Mouse (Mus musculus) right cerebral cortex, postnatal 14 days (tissue): ENCODE data around the gene Ahcyl1.
"Not testable (repeated sequence)": the region's sequence is repeated elsewhere in the genome, so short reads cannot be mapped to it uniquely, and the experiment has no call there.

ENCODE experiments used
- DNase-seq: peaks from one replicate; pipeline ENCODE4 v3.0.0; 2022

Gene Ahcyl1

GRCm38 (mm10) chr3:107695948-107696881 lies at the start of gene Ahcyl1:
Gene Ahcyl1, minus strand, starts transcription at chr3:107696560.
- DNase-seq: peak; percentile 99

GRCm38 (mm10) chr3:107746026-107746425 lies 49.7 kb upstream of the Ahcyl1 start:
- no peak for DNase-seq

GRCm38 (mm10) chr3:107743650-107744049 lies 47.3 kb upstream of the Ahcyl1 start:
- no peak for DNase-seq

- no peak for DNase-seq
Measured at GRCm38 (mm10) chr3:107743107-107743506, 46.7 kb upstream of the Ahcyl1 start.

DNA sequence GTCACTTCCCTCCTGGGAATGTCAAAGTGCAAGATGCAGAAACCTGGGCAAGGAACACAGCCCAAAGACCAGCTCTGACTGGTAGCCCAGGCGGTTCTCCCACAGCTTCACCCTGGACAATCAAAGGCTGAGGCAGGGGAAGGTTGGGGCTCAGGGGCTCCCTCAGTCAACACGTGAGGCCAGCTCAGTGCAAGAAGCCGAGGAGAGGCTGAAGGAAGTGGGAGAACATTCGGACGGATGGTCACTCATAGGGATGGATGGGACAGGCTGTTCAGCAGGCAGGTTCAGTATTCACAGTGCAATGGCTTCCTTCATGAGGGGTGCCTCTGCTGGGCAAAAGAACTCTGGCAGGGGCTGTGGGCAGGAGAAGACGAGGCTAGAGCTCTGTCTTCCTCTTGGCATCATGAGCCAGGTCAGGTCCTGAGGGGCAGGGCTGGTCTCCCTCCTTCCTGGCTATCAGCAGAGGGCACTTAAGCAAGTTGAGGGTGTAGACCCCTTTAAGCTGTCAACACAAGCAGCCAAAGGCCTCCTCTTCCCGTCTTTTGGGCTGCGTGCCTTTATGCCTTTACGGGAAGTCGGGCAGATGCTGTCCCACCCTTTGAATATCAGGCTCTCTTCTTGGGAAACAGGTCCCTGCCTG lies 45.8 kb upstream of the Ahcyl1 start:
- no peak for DNase-seq

DNA sequence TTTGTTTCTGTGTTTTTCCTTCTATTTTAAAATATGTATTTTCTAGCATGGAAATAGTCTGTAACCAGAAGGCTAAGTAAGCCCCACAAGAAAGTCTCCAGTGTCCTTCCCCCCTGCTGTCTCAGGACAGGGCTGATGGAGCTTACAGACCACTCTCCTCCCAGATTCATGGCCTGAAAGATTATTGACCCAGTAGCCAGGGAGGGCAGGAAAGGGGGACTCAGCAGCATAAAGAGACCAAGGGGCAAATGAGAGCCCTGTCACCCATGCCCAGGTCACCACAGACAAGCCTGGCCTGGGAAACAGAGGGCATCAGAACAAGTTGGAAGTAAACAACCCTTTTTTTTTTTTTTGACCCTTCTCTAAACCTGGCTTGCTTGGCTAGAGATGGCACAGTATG lies 45.0 kb upstream of the Ahcyl1 start:
- no peak for DNase-seq

- peak; percentile 51 for DNase-seq
Measured at GRCm38 (mm10) chr3:107740578-107741207, 44.3 kb upstream of the Ahcyl1 start.

DNA sequence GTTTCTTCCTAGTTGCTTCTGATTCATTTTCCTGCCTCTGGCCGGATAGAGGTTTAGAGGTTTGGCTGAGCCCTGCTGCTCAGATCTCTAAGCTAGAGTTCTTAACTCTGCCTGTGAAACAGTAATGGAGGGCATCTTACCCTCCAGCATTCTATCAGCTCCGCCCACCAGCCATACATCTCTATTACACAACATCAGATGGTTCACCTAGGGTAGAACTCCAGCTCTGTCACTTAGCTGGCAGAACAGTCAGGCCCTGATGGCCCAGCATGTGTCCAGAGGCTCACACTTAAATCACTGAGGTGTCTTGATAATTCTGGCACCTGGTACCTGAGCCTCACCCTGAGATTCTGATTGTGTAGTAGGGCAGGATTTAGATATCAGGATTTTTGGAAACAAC lies 43.6 kb upstream of the Ahcyl1 start:
- no peak for DNase-seq

GRCm38 (mm10) chr3:107739456-107739855 lies 43.1 kb upstream of the Ahcyl1 start:
- DNase-seq: no peak

DNA sequence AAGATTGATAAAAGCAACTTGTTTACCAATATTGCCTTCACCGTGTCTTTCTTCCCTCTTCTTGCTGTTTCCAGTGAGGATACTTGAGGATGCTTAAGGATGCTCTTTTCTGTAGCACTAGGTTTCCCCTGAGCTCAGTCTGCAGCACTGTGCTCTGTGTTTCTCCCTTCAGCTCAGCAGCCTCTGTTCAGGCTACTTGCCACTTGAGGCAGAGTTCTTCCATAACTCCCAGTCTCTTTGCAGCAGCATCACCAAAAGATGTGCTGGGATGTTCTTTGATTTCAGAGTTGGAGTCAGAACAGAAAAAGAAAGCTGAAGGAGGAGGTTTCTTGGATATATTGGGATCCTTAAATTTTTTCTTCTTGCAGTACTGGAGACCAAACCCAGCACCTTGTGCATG lies 42.3 kb upstream of the Ahcyl1 start:
- DNase-seq: no peak

DNA sequence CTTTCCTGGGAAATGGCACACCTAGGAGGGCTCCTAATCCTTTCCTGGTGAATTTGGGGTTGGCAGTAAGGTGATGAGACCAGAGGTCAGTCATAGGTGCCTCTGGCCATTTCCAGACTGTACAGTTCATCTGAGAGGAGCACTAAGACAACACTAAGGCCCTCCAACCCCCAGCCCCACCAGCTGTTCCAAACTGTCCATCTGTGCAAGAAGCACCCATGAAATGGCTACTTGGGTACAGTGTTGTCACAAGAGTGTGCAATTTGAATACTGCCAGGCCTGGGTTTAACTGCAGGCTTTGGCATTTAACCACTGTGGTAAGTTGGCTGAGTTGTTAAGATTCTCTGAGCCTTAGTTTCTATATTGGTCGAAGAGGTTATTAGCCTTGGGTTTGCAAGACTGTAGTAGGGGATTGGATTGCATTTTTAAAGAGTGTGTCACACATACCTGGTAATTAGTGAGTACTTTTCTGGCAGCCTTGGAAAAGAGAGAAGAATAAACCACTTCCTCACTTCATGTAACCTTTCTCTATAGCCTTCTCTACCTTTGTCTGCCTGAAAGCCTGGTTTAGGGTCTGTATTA lies 41.3 kb upstream of the Ahcyl1 start:
- DNase-seq: no peak

GRCm38 (mm10) chr3:107735620-107736019 lies 39.3 kb upstream of the Ahcyl1 start:
- DNase-seq: not testable (repeated sequence)

DNA sequence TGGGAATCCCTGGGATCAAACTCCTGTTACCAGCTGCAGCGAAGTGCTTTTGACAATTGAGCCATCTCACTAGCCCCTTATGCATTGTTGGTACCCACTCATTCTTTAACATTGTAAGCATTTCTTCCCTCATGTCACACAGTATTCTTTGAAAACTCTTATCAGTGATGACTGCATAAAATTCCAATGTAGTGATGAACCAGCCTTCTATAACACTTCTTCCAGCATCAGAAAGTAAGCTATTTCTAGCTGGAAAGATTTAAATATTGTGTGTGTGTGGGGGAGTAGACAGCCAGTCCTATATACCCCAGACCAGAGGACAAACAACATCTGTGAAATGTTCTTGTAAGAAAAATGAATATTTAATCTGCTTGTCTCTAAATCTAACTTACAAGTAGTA lies 37.0 kb upstream of the Ahcyl1 start:
- no peak for DNase-seq

- no peak for DNase-seq
Measured at GRCm38 (mm10) chr3:107730236-107730635, 33.9 kb upstream of the Ahcyl1 start.

GRCm38 (mm10) chr3:107728509-107728908 lies 32.1 kb upstream of the Ahcyl1 start:
- no peak for DNase-seq

- DNase-seq: no peak
Measured at GRCm38 (mm10) chr3:107715971-107716370, 19.6 kb upstream of the Ahcyl1 start.

DNA sequence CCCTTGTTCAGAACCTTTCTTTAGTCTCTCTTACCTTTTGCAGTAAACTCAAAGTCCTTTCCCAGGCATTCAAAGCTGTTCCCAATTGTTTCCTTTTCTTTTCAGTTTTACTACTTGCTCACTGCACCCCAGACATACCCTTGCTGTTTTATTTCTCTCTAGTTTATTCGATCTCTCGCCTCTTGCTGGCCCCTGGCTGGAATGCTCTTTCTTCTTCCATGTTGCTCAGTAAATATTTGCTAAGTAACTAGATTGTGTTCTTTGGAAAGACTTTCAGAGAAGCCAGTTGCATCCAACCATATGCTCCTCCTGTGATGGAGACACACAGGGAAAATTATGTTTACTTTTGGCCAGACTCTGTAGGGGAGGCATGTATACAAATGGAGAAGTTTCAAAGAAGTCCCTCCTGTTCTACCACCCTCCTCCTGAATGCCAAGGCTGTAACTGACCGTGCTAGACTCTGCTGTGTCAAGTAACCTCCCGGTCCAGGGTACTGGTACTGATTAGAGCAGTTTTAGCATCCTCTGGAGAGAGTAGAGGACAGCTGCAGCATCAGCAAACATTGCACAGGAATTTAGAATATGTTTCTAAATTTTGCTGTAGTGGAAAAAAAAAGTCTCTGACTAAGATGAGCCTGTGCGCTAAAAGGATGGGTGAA lies 18.0 kb upstream of the Ahcyl1 start:
- no peak for DNase-seq

DNA sequence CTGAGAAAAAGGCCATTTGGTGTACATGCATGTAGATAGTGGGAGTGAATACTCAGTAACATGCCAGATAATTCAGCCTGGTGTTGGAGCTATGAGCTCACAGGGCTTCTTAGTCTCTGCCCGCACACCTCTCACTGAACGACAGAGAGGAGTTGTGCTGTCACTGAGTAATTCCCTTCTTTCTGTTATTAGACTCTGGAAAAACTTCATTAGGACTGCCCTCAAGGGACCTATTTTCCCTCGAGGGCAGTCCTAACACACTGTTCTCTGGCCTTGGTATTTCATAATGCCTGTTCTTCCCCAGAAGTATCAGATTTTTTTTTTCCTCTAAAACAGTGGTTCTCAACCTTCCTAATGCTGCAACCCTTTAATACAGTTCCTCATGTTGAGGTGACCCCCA lies 15.7 kb upstream of the Ahcyl1 start:
- no peak for DNase-seq

DNA sequence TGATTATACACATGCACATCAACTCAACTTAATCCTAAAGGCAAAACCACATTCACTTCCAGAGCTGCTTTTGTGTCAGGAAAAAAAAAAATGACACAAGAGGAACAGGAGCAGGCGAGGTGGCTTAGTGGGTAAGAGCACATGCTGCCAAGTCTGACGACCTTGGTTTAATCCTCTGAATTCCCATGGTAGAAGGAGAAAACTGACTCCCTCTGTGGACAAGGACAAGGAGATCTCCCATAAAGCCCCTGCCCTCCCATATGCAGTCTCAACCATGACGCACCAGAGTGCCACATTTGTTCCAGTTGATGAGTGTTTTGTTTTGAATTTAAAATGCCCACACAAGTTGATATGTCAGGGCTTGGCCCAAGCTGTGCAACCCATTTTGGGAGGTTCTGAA lies 12.8 kb upstream of the Ahcyl1 start:
- no peak for DNase-seq

DNA sequence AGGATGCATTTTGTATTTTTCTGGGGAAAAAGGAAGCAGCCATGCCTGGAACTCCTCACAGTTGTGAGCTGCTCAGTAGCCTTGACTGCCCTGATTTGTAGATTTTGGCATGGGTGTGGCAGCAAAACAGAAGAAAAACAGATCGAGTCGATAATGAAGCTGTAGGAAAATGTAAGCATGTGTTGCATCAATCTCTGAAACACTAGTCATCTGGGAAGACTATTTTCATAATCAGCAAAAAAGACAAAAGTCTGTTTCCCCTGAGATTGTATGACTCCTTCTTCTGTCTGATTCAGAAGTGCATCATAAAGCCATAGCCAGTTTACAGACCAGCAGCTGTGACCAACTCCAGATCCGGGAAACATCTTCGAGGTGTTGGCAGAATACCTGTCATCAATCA lies 10.9 kb upstream of the Ahcyl1 start:
- no peak for DNase-seq

DNA sequence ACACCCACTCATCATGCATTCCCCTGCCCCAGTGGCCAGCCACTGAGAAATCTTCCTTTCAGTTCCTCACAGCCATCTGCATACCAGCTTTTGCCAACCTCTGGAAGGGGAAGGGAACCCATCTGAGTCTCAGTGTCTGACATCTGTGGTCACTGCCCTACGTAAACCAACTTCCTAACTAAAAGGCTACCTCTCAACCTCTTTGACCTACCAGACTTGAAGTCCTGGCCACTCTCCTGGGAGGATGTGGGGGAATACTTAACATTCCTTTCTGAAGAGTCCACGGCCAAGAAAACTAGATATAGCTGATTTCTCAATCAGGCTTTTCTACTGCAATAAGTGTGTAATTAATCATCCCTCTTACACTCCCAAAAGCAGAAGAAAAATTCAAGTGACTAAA lies 9.8 kb upstream of the Ahcyl1 start:
- DNase-seq: no peak

DNA sequence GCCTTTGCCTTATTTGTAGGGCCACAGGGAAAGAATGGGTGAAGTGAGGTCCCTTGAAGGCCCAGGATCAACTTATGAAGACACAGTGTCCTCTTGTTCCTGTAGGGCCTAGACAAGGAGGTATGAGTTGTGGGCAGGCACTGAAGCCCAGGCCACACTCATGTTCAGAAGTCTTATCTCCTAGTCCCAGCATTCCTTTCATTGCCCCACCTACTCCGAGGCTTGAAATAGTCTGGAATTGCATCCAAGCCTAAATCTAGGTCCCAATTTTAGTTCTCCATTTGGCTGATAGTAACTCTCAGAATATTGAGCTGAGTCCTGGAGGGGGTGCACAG lies 8.0 kb upstream of the Ahcyl1 start:
- DNase-seq: no peak
